Comparison of ENCODE assay signal across 20 mouse cellular contexts in genomic region chr6:24309810-24310209, GRCm38 (mm10).
DNase-seq lines count a peak whose midpoint lies in the region; ATAC-seq and TF ChIP-seq lines count a peak whose summit lies in the region.
"Had no signal": no experiment of that assay in that cellular context is flagged by ENCODE, and none has a peak within 500 bp of the region (broad histone marks: within the 10 kb centered on the region; RNA-seq: fewer than 3 reads in every experiment).

No protein-coding gene starts in this region.

- H3K9ac ChIP-seq in intestine, embryonic 15.5 days, result no peak overlapping the region
- no peak overlapping the region for H3K9ac ChIP-seq in intestine, postnatal 0 days (ENCODE audit: low read depth, low read length)

- no peaks in the 10 kb centered on the region for H3K9me3 ChIP-seq in intestine, embryonic 15.5 days
- H3K9me3 ChIP-seq in intestine, postnatal 0 days (ENCODE audit: control insufficient read depth), result no peaks in the 10 kb centered on the region
- H3K9me3 ChIP-seq: G1E had no signal

- ATAC-seq in intestine, embryonic 15.5 days, result peak; percentile 73; the same call in 1 of the 2 replicates
- no peak for ATAC-seq in intestine, postnatal 0 days
- ATAC-seq in megakaryocyte-erythroid progenitor cell, adult 5-6 weeks (replicated peaks; ENCODE audit: low FRiP score, low TSS enrichment, poor library complexity, severe bottlenecking), result 0 out of 2 replicates have a peak, but pooled peaks have one; percentile 59
- ATAC-seq: Patski had no signal

- TF ChIP-seq CTCF in intestine, postnatal 0 days (IDR thresholded peaks at IDR 0.05; ENCODE audit: low read depth), result no peak

- intact Hi-C loops in gastrocnemius, postnatal 14 days (cut with DNase I; ENCODE audit: low total_unique reads), result no loop called here

- no peak overlapping the region for H3K27ac ChIP-seq in intestine, embryonic 15.5 days
- no peak overlapping the region for H3K27ac ChIP-seq in intestine, postnatal 0 days (ENCODE audit: low read depth, low read length)

- H3K4me3 ChIP-seq in intestine, embryonic 15.5 days (replicated peaks), result no peak overlapping the region
- no peak overlapping the region for H3K4me3 ChIP-seq in intestine, postnatal 0 days (ENCODE audit: low read depth, low read length)

- H3K4me2 ChIP-seq in intestine, embryonic 15.5 days (replicated peaks), result no peak overlapping the region
- H3K4me2 ChIP-seq in intestine, postnatal 0 days (replicated peaks; ENCODE audit: low read depth), result no peak overlapping the region

- no peaks in the 10 kb centered on the region for H3K36me3 ChIP-seq in intestine, embryonic 15.5 days
- H3K36me3 ChIP-seq in intestine, postnatal 0 days (ENCODE audit: control insufficient read depth, insufficient read depth), result no peaks in the 10 kb centered on the region
- H3K36me3 ChIP-seq: G1E had no signal

- DNase-seq in large intestine, adult 2 months (ENCODE audit: low read depth, low spot score), result peak; percentile 29
- DNase-seq in adrenal gland, postnatal 4 days (ENCODE audit: low spot score in 2 of 2), result no peak
- DNase-seq in gastrocnemius, postnatal 14 days, result no peak
- DNase-seq: adrenal gland, adult 2 months; adrenal gland, adult 8-10 months; adrenal gland, postnatal 10 days; adrenal gland, postnatal 14 days; adrenal gland, postnatal 25 days; adrenal gland, postnatal 36 days; B cell, adult 2 months; cerebellum, adult 11 months; cerebellum, adult 11-12 months; cerebellum, adult 18-20 months; cerebellum, adult 2 months had no signal

- no peaks in the 10 kb centered on the region for H3K4me1 ChIP-seq in intestine, embryonic 15.5 days (replicated peaks)
- H3K4me1 ChIP-seq in intestine, postnatal 0 days (replicated peaks; ENCODE audit: control insufficient read depth, insufficient read depth, low read length), result no peaks in the 10 kb centered on the region

- WGBS in intestine, embryonic 15.5 days, result 59% methylated on average over 1 of the region's 1 CpGs
- 41% methylated on average over 1 of the region's 1 CpGs for WGBS in intestine, postnatal 0 days
- 50% methylated on average over 1 of the region's 1 CpGs for WGBS in large intestine, adult 2 months

- H3K27me3 ChIP-seq in intestine, embryonic 15.5 days (replicated peaks), result no peaks in the 10 kb centered on the region
- no peaks in the 10 kb centered on the region for H3K27me3 ChIP-seq in intestine, postnatal 0 days (replicated peaks; ENCODE audit: control insufficient read depth, insufficient read depth, low read length)
- H3K27me3 ChIP-seq: CH12.LX had no signal
